Comparison of ENCODE assay signal across 15 mouse cellular contexts in genomic region chr17:27291673-27292072, GRCm38 (mm10).
DNase-seq lines count a peak whose midpoint lies in the region; ATAC-seq and TF ChIP-seq lines count a peak whose summit lies in the region.
"Had no signal": no experiment of that assay in that cellular context is flagged by ENCODE, and none has a peak within 500 bp of the region (broad histone marks: within the 10 kb centered on the region; RNA-seq: fewer than 3 reads in every experiment).

No protein-coding gene starts in this region.

- no peak overlapping the region for H3K4me3 ChIP-seq in lung, postnatal 0 days (ENCODE audit: low read depth, low read length)
- H3K4me3 ChIP-seq: embryonic facial prominence, embryonic 10.5 days; forebrain, embryonic 12.5 days; limb, embryonic 13.5 days; midbrain, embryonic 12.5 days had no signal

- no peaks in the 10 kb centered on the region for H3K4me1 ChIP-seq in lung, postnatal 0 days (ENCODE audit: insufficient read depth, low read depth, low read length)
- H3K4me1 ChIP-seq: embryonic facial prominence, embryonic 10.5 days; forebrain, embryonic 12.5 days; midbrain, embryonic 12.5 days had no signal

- H3K9ac ChIP-seq in lung, postnatal 0 days (replicated peaks; ENCODE audit: low read depth), result no peak overlapping the region
- H3K9ac ChIP-seq: forebrain, embryonic 12.5 days; limb, embryonic 13.5 days; lung, embryonic 14.5 days; midbrain, embryonic 12.5 days had no signal

- no peaks in the 10 kb centered on the region for H3K36me3 ChIP-seq in lung, postnatal 0 days (ENCODE audit: insufficient read depth, low read length)
- H3K36me3 ChIP-seq: embryonic facial prominence, embryonic 10.5 days; forebrain, embryonic 12.5 days; limb, embryonic 13.5 days; midbrain, embryonic 12.5 days had no signal

- no peak for TF ChIP-seq POLR2A in brain, embryonic 14.5 days (IDR thresholded peaks at IDR 0.05; ENCODE audit: borderline replicate concordance, extremely low read depth, insufficient read depth, insufficient read length, poor library complexity, severe bottlenecking)

- intact Hi-C loops in left cerebral cortex, postnatal 4 days (cut with DNase I), result no loop called here
- intact Hi-C loops in left cerebral cortex, postnatal 14 days (cut with DNase I), result no loop called here

- H3K4me2 ChIP-seq in lung, postnatal 0 days (replicated peaks; ENCODE audit: low read depth, low read length), result no peak overlapping the region
- H3K4me2 ChIP-seq: forebrain, embryonic 12.5 days; limb, embryonic 13.5 days; lung, embryonic 14.5 days; midbrain, embryonic 12.5 days had no signal

- TF ChIP-seq EP300 in lung, postnatal 0 days (IDR thresholded peaks at IDR 0.05), result no peak

- 89% methylated on average over 9 of the region's 10 CpGs for WGBS in lung, postnatal 0 days

- no peak for ATAC-seq in lung, postnatal 0 days

- TF ChIP-seq CTCF in brain, embryonic 14.5 days (IDR thresholded peaks at IDR 0.05; ENCODE audit: borderline replicate concordance, extremely low read depth, insufficient read depth, insufficient read length), result no peak
- no peak for TF ChIP-seq CTCF in lung, postnatal 0 days (IDR thresholded peaks at IDR 0.05)

- H3K27me3 ChIP-seq in lung, postnatal 0 days (replicated peaks; ENCODE audit: insufficient read depth, low read length), result no peaks in the 10 kb centered on the region
- H3K27me3 ChIP-seq: limb, embryonic 13.5 days; midbrain, embryonic 12.5 days had no signal

- DNase-seq in left cerebral cortex, postnatal 4 days, result peak; percentile 76
- DNase-seq in left cerebral cortex, postnatal 14 days (ENCODE audit: low spot score in 2 of 2), result no peak
- DNase-seq in brain, embryonic 14.5 days (ENCODE audit: low read depth), result peak; percentile 34
- DNase-seq in cerebellum, adult 9-10 months, result peak; percentile 62
- peak; percentile 80 for DNase-seq in kidney, postnatal 10 days
- no peak for DNase-seq in lung, postnatal 0 days (ENCODE audit: low spot score)
- no peak for DNase-seq in spleen, postnatal 14 days (ENCODE audit: low spot score in 2 of 2)
- DNase-seq: heart, postnatal 10 days; layer of hippocampus, adult 9-11 months; lung, embryonic 14.5 days; thymus, adult 2 months had no signal

- no peaks in the 10 kb centered on the region for H3K9me3 ChIP-seq in lung, postnatal 0 days (ENCODE audit: low read length)

- H3K27ac ChIP-seq in lung, postnatal 0 days (ENCODE audit: low read length), result no peak overlapping the region
- H3K27ac ChIP-seq: embryonic facial prominence, embryonic 10.5 days; forebrain, embryonic 12.5 days; limb, embryonic 13.5 days; midbrain, embryonic 12.5 days had no signal

Comparison
In these comparisons a context has a peak if more than half of its experiments do, and no peak if none do; other contexts are left out.
1. DNase-seq: peak in left cerebral cortex, postnatal 4 days (single experiment), brain, embryonic 14.5 days (single experiment), cerebellum, adult 9-10 months (single experiment) and kidney, postnatal 10 days (single experiment); none in left cerebral cortex, postnatal 14 days (0 of 2), lung, postnatal 0 days (single experiment) and spleen, postnatal 14 days (0 of 2).